Mouse (Mus musculus) adrenal gland, postnatal 0 days (tissue): ENCODE data around the gene Fcgbp. TPM values are rescaled to one million over a fixed set of nuclear protein-coding genes. Genes with fewer than 3 reads are reported as not detected.

ENCODE experiments used
- polyA plus RNA-seq: library from polyadenylated mRNA; unstranded; fragments of >200 nt; fragmentation: Nextera tagmentation; extraction: Ambion mirVana; gene quantifications from 2 replicates; pipeline ENCODE4 v1.2.1, GENCODE M21; 2015

Gene Fcgbp
- 0.19 and 1.4 TPM in 2 replicates for polyA plus RNA-seq

DNA sequence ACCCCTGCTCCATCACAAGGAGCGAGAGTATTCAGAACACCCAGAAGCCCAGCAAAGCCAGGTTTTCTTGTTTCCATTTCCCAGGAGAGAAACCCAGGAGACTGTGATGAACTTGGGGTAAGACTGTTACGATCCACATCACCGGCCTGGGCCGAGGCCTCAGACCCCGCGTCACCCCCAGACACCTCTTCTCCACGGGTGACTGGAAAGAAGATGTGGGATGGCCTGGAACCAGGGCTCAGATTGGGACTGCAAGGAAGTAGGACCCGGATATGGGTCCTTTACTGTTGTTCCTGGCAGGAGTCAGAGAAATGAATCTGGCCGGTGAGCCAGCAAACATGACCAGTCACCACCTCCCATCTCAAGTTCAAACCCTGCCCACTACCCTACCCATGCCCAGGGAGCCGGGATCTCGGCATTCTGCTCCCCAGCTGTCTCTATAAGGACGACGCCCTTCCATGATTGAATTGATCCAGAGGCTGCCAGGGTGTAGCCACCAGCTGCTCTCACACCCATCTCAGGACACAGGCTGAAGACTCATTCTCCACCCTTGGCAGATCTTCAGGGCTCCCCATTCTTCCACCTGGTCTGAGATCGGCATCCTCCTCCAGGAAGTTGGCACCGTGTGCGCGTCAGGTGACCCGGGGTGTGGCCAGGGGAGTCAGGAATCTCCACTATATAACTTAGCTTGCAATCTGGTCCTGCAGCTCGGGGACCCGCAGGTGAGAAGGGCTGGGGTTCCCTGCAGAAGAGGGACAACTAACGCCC, at the start of gene Fcgbp:
Gene Fcgbp, plus strand, starts transcription at position 706 of the 768 bp plus-strand sequence.

DNA sequence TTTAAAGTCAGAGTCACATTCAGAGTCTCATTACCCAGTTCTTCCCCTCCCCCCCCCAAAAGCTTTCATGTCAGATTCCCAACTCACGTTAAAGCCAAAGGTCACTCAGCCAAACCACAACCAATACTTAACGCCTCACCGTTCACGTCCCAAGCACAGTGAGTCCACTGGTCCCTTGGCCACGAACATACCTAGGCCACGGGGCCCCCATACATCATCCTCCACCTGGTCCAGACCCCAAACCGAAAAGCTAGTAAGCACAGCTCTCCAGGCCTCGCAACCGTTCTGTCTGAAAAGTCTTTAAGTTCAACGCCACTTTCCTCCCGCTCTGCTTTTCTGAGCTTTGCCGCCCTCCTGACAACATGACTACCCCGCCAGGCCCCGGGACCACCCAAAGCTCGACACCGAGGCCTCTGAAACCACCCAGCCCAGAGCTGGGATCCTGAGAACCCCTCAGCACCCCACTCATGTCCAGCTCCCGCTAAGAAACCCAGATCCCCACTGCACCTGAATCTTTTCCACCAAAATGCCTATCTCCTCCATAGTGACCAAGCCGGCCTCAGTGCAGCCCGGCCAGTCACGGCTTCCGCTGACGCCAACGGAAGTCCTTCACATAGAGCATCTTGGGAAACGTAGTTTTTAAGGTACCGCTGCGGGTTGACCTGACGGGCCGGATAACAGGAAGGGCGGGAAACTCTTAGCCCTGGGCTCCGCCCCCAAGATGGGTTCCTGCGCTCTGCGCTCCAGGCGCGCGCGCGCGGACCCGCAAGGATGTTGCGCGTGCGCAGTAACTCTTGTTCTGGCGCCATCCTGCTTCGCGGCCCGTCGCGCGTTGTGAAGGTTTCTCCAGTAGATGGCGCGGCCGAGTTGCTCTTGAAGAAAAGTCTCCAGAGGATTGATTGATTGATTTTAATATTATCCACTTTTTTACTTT, 21.3 kb upstream of the Fcgbp start, which contains the start of gene Psmc4:
Gene Psmc4, minus strand, starts transcription at position 626 of the 934 bp plus-strand sequence.

DNA sequence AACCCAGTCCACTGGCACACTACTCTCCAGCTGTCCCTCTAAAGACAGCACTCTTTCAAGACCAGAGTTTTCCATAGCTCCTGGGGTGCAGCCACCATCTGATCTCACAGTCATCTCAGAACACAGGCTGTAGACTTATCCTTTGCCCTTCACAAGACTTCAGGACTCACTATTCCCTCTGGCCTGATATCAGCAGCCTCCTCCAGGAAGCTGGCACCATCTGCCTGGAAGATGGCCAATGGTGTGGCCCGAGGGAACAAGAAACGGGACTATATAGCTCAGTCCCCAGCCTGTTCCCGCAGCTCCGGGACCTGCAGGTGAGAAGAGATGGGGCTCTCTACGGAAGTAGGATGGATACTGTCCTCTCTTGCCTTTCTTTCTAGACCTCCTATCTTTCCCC, 58.1 kb downstream of the Fcgbp start, which contains the start of gene 9530053A07Rik:
Gene 9530053A07Rik, plus strand, starts transcription at position 301 of the 400 bp plus-strand sequence.

DNA sequence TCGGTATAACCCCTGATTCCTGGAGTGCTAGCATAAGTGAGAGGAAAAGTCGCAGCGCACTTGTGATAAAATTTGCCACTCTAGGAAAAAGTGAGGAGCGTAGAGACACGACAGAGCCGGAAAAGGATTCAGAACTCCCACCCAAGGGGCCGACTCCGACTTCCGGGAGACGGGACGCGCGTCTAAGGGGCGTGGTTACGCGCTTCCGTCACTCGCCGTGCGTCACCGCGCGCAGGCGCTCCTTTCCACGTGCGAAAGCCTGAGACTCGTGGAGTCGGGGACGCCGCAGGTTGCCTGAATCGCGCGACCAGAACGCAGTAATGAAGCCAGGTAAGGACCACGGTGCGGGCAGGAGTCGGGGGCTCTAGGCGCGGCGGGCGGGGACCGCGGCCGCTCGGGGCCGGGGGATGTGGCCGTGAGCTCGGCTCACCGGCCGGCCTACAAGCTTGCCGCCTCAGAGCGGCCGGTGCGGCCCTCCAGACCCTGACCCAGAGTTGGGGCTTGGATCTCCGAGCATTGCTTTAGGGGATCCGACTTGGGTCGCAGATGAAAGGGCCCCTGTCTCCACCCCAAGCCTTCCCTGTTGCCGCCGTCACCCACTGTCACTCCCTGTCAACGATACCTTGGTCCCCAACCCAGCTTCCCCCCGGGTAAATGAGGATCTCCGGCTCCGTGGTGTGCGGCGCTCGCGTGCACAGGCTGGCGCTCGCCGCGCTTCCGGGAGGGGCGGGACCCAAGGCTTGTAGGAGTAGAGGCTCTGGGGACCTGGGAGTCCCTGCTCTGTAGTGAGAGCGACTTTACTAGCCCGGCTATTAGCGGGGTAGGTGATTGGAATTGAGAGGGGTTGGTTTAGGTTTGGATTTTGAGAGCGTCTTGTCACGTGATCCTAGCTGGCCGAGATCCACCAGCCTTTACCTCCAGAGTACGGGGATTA, 98.7 kb downstream of the Fcgbp start, which contains the start of gene Fbl:
Gene Fbl, plus strand, starts transcription at position 222 of the 934 bp plus-strand sequence.

Other genes with a start within 250 kb of the Fcgbp start
- gene Zfp59, start 232.6 kb upstream of the Fcgbp start, polyA plus RNA-seq = 4.9 and 5.5 TPM in 2 replicates
- gene Zfp607a, start 213.7 kb upstream of the Fcgbp start, polyA plus RNA-seq = 2.8 and 3.5 TPM in 2 replicates
- 8.7 and 9.0 TPM in 2 replicates for gene Zfp974, start 141.8 kb upstream of the Fcgbp start, polyA plus RNA-seq
- 10.1 and 10.6 TPM in 2 replicates for gene Zfp780b, start 92.1 kb upstream of the Fcgbp start, polyA plus RNA-seq
- 1.2 and 1.9 TPM in 2 replicates for gene Zfp850, start 57.1 kb upstream of the Fcgbp start, polyA plus RNA-seq
- 147 and 202 TPM in 2 replicates for gene Psmc4, start 21.1 kb upstream of the Fcgbp start, polyA plus RNA-seq
- 0.02 TPM in 1 of 2 replicates, not detected in the other for gene 9530053A07Rik, start 58.2 kb downstream of the Fcgbp start, polyA plus RNA-seq
- 48.1 and 65.3 TPM in 2 replicates for gene Fbl, start 98.5 kb downstream of the Fcgbp start, polyA plus RNA-seq
- 13.1 and 17.8 TPM in 2 replicates for gene Dyrk1b, start 108.2 kb downstream of the Fcgbp start, polyA plus RNA-seq
- gene Eid2, start 196.6 kb downstream of the Fcgbp start, polyA plus RNA-seq = 20.3 and 22.3 TPM in 2 replicates
- 15.7 and 23.4 TPM in 2 replicates for gene Eid2b, start 206.5 kb downstream of the Fcgbp start, polyA plus RNA-seq
- 1.5 and 1.7 TPM in 2 replicates for gene Selenov, start 219.9 kb downstream of the Fcgbp start, polyA plus RNA-seq
- 1.5 and 2.0 TPM in 2 replicates for gene Dll3, start 231.0 kb downstream of the Fcgbp start, polyA plus RNA-seq
- gene Timm50, start 240.8 kb downstream of the Fcgbp start, polyA plus RNA-seq = 84.5 and 101 TPM in 2 replicates